Mouse (Mus musculus) frontal cortex, postnatal 36 days (tissue): ENCODE measurements around the gene Limd1.
A peak's percentile ranks its signal among the peaks of the same experiment; 100 is the strongest.

ENCODE experiments used
- DNase-seq, 2 experiments: peaks; one replicate each; pipeline ENCODE4 v3.0.0; 2022; ENCODE audit warnings: low spot score in 2 of 2

Gene Limd1

DNA sequence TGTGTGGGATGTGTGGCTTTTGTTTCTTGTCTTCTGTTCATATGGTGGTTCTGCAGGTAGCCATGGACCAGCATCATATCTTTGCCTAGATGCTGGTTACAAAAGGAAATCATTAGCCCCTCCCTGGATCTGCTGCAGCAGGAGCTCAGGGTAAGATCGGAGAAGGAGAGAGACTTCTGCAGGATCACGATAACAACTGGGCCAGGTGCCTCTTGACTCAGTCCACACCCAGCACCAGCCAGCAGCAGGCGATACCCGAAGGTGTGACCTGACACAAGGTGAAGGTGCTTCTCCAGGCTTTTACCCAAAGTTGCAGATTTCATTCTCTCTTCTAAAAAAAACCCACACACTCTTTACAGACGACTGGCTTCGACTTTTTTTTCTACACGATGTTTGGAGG lies 2.6 kb downstream of the Limd1 start:
- DNase-seq = no peak

DNA sequence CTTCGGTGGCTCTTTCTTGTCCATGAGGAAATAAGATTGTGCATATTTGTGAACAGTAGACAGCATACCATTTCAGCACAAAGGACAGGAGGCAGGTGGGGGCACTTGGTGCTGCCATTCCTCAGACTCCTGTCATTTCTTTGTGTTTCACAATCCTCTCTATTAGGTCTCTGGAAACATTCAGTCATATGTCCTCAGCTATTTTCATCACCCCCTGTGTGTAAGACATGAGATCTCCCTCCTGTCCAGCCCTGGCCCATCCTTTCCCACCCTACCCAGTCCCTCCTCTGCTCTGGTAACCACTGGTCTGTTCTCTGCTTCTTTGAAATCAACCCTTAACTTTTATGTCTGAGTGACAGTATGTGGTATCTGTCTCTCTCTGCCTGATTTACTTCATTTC lies 5.1 kb downstream of the Limd1 start:
- no peak for DNase-seq

DNA sequence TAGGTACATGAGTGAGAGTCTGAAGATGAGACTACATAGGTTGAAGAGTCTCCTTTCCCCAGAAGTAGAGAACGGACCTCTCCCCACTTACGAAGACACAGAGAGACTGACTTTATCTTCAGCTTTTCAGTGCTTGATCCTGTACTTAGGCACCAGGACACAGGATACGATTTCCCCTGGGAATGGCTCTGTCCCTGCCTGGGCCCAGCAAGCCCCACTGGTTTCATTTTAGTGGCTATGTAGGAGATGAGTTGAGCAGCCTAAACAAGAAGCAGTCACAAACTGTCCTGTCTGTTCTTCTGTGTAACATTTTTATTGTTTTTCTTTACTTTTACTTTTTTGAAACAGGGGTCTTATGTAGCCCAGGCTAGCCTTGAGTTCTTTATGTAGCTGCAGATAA lies 6.3 kb downstream of the Limd1 start:
- DNase-seq = no peak

DNA sequence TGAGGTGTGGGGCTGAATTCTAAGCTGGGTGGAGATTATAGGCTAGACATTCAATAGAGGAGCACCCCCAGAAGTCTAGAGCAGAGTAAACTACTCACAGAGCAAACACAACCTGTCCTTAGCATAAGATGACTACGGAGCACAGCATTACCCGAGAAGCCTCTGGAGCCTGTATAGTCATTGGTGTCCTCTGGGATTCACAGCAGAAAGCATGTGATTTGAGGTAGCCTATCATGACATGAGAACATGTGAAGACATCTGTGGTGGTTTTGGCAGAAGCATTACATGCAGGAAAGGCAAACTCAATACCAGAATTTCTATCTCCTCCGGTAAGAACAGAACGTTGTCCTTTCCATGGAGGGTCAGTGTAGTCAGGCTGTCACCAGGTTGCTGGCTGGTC lies 7.1 kb downstream of the Limd1 start:
- no peak for DNase-seq

DNA sequence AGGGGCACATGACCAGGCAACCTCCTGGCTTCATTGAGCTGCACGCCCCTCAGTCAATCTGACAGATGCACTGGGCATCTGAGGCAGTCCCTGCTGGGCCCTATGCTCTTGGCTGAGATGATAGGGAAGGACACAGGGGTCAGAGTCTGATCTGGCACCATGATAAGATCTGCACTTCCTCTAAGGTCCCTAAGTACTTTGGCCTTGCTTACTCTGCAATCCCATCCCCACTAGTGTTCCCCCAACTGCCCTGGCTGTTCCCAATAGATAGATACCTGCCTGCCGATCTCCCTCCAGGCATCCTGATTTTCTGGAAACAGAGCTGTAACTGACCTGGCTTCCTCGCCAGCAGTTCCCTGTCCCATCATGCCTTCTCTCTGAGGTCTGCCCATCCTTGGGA lies 8.1 kb downstream of the Limd1 start:
- no peak for DNase-seq

DNA sequence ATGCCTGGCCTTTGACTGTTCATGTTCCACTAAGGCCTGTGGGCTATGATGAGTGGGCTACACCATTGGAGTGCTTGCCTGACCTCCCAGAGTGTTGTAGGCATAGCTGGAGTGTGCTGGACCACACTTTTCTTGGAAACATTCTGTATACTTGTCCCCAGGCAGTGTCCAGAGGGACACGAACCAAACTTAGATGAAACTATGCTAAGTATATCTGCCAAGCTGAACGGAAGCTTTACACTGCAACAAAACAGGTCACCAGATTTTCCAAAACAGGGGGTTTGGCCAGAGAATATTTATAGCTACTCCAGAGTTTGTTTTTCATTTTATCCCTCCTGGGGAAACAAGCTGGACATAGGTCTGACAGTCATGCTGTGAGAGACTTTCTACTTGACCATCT lies 10.6 kb downstream of the Limd1 start:
- DNase-seq = no peak

DNA sequence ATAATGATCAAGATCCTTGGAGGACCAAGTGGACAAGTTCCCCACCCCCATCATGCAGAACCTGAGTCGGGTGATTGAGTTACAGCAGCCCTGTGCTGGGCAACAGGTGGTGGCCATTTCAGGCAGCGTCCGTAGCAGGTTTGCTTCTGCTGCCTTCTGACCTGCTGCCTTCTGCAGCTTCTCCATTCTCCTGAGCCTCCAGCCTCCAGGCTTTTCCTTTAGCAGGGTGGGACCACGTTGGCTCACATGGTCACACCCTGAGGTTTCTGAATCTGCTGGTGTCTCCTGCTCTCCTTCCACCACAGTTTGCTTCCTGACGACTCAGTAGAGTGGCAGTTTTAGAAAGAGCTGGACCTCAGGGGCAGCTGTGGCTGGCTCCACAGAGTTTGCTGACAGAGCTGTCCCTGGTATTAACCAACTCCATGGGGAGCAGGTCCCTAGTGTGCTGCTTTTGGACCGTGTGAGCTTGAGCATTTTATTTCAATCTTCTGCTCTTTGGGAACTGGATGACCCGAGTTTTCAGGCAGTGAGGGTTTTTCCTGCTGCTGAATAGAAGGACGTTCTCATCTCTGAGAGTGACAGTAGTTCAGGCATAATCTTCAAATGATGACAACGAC lies 11.3 kb downstream of the Limd1 start:
- DNase-seq = no peak

DNA sequence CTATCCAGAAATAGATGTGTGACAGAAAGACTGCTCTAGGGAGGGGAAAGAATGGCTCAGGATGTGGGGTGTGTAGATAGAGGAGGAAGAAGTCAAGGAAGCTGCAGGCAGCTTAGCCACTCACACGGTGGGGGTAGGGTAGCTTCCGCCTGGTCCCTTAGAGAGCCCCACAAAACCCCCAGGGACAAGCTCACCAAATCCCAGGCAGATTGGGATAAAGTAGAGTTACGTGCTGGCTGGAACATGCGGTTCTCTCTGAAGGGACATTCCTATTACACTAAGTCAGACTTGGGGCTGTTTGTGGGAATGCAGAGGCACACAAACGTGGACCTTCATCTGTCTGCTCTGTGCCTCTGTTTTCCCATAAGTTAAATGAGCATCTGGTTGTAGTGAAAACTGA lies 12.4 kb downstream of the Limd1 start:
- no peak for DNase-seq

DNA sequence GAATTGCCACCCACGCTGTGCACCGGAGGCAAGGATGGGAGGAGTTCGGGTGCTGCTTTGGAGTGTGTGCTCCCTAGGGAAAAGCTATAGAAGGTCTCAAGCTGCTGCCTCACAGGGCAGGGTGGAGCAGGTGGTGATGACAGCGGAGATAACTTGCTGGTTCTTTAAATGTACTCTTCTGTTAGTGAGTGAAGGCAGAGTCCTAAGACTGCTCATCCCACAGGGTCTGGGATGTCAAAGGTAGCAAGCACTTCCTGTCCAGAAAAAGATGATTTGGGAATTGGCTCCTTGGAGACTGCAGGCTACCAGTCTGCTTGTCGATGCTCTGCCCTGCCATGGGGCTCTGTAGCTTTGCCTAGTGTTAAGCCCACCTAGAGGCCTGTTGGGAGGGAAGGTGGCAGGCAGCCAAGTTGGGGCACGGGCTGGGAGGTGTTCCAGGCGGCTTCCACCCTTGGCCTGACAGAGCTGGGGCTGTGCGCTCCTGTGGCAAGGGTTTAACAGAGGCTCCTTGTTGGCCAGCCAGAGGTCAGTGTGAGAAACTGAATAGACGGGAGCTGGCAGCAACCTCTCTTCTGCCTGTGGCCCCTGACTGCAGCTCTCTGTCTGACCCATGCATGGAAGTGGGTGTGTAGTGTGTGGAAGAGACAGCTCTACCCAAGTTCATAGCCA lies 13.5 kb downstream of the Limd1 start:
- DNase-seq = peak in 1 of 2 experiments; percentile 62

DNA sequence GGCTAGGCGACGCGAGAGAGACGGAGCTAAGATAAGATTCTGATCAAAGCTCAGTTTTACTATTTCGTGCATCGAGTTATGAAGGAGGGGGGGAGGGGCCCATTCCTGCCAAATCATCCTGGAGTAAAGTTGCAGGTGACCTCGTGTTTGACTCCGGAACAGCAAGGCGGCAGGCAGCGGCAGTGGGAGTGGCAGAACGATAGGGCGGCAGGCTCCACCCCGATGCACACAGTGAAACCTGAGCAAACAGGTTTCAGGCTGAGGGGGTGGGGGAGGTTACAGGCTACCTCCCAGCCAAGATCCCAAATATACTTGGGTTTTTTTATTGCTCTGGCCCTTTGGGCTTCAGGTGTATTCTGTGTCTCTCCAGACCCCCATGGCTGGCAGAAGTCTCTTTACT lies 18.2 kb downstream of the Limd1 start:
- DNase-seq = no peak

DNA sequence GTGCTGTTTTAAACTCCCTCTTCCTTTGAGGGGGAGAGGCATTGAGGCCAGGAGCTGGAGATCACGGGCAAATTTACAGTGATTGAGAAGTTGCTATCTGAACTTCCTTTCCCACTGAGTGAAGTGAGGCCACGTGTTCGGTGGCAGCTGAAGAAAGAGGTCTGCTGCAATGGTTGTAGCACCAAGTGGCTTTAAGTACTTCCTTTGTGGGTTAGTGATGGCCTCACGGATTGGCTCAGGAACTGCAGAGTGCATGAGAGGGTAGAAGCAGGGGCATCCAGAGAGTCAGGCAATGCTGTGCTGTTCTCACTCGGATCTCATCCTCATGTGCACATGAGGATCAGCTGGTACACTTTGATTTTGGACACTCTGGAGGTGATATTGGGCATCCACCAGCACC lies 19.4 kb downstream of the Limd1 start:
- DNase-seq = no peak

DNA sequence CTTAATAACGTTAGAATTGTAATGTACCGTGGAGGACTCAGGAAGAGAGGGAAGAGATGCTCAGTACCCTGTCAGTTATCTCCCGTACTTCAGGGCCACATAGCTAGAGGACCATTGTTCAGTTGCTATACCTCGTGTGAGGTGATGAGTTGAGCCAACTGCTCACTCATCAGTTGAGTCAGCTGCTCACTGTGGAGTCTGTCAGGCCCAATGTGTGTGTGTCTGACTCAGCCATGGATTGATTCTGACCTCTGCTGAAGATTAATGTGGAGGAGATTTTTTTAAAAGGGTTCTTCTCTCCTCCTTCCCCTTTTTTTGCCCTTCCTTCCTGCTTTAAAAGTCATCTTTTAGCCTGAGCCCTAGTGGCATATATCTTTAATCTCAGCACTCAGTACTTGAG lies 22.0 kb downstream of the Limd1 start:
- no peak for DNase-seq

DNA sequence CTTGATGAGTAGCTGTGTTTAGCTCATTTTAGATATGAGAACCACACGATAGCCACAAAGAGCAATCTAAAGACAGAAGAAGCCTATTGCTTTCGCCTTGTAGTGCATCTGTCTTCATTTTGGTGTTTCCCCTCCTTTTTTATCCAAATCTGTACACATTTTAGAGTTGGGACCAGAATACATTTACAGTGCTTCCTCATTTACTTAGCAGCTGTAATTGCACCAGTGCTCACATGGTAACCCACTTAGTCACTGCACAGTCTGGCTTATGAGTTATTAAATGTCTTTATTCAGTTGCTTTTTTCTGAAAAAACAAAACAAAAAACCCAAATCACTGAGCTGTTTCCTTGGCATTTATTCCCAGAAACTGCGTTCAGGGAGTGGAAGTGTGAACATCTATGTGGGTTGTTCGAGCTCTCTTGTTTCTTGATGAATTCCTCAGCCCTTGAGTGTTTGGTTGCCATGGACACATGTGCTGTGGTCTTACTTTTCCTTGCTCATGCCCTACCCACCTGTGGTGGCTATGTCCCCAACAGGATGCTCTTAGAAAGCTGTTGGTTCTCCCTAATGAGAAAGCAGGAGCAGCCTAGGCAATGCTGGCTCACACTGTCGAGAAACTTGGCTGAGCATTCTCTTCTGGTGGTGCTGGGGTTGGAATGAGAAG lies 24.8 kb downstream of the Limd1 start:
- peak; percentile 66 to 72 for DNase-seq

DNA sequence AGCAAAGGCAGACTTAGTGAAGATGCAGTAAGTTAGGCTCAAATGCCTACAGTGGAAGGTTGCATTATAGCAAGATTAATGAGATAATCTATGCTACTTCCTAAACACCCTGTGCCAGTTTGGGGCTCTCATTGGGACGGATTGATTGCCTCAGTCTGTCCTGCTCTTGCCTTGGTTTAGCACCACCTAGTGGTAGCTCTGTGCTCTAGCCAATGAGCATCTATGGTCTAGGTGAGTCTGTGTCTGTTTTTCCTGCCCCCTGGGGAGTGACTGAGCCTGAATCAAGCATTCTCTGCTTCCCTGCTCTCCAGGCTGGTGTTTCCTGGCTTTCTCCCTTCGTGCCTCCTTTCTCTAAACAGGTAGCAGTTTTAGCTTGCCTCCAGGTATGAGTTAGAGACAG lies 25.8 kb downstream of the Limd1 start:
- peak in 1 of 2 experiments; percentile 51 for DNase-seq

DNA sequence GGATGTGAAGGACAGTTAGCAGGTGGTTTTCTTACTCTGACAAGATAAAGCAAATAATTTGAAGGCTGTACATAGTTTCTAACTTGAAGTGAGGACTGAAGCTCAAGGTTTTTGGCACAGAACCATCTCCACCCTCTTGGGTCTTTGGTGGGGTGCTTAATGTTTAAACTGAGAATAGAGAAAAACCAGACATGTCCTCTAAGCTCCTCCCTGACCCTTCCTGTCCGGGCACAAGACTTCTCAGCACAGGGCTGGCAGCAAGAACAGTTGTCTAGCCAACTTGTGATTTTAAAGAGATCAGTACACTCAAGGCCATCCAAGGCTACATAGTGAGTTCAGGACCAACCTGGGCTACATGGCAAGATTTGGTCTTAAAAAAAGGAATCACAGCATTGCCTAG lies 27.1 kb downstream of the Limd1 start:
- DNase-seq = no peak

DNA sequence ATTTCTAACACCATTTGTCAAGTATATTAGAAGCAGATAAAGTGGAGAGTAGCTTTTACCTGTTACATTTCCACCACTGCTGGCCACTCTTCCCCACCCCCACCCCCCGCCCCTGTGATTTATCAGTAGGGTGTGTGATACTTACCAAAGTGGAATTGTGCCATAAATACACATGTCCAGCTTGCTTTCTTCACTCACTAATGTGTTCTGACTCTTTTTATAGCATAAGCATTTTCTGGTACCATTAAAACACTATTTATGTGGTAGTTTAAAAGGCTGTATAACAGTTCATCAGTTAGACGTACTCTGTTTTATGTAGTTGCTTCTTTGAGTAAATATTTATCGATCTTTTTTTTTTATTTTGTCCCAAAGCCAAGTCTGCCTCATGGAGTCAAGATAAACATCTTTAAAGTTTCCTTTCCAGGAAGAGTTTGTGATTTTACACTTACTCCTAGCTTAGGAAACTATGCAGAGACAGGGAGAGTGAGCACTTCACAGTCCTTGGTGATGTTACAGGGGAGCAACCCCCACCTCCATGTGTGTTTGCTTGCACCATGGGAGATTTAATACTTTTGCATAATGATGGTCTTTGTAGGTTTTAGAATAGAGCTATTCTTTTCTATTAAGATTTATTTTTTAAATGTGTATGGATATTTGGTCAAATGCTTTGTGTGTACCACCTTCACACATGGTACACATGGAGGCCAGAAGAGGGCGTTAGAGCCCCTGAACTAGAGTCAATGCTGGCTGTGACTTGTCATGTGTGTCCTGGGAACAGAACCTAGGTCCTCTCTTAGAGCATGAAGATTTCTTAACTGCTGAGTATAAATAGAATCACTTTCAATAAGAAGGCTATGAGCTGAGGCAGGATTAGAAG lies 28.0 kb downstream of the Limd1 start:
- DNase-seq = no peak

DNA sequence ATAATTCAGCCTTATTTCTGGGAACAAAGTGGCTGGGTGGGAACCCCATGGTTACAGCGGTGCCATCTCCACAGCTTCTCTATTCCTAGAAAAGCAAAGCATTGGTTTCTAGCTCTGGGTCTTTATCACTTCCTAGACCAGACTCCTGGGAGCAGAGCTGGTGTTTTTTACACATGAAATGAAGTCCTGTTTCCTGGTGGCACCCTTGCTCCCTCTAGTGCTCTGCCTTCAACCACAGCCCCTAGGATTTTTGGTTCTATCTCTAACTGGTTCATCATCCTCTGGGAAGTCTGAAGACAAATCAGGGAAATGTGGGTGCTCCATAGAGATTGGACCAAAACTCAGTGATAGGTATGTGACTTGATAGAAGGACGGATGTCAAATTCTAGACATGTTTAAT lies 28.9 kb downstream of the Limd1 start:
- DNase-seq = no peak

DNA sequence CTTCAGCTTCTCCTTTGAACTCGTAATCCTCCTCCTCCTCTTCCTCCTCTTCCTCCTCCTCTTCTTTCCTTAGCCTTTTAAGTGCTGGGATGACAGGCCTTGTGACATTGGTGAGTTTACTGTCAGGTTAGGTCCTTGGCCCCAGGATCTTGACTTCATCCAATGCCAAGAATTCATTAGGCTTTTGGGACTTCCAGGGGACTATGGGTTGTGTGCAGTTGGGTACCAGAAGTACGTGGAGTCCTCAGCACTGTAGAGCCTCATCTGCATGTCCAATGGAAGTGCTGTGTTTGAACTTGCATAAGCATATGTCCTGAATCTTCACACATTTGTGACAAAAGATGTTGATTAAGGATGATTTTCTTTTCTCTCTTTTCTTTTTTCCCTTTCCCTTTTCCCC lies 30.5 kb downstream of the Limd1 start:
- no peak for DNase-seq

DNA sequence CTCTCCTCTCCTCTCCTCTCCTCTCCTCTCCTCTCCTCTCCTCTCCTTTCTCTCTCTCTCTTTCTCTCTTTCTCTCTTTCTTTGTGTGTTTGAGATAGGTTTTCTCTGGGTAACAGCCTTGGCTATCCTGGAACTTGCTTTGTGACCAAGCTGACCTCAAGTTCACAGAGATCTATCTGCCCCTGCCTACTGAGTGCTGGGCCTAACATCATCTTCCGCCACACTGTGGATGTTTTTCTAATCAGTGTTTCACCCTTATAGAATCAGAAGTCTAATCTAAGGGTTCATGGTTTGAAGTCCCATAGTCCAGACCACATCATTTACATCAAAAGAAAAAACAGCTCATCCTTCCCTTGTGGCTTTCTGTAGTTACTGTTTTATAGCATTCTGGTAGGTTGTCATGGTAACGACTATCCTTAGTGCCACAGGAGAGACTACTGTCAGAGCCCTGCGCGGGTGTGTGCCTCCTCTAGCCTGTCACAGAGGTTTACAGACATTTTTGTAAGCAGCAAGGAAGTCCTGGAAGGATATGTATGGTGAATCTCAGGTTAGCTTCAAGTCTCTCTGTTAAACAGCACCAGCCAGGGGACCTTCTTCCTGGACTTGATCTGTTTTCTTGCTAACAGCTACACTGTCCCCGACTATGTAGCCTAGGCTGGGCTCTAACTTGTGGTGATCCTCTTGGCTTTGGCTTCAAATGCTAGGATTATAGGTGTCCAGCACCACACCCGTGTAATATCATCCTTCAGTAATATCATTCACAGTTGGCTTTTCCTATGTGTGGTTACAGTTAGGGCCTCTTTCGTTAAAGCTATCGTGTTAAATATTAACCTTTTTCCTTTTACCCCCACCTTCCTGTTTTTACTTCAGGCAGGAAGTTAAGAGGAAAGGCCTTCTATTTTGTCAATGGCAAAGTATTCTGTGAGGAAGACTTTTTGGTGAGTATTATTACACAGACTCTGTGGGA lies 31.4 kb downstream of the Limd1 start:
- no peak for DNase-seq

DNA sequence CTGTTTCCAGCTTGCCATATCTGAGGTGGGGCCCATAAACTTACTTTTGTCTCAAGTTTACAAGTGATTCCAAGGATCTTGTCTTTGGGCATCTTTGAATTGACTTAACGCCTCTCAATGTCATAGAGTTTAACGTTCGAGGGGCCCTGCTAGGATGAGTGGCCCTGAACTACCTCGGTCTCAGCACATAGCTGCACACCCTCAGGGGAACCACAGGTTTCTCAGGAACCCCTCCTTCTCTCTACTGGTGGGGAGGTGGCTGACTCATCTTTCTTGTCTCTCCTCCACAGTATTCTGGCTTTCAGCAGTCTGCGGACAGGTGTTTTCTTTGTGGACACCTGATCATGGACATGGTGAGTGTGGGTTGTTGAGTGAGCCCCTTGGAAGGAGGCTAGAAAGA lies 32.4 kb downstream of the Limd1 start:
- no peak for DNase-seq

DNA sequence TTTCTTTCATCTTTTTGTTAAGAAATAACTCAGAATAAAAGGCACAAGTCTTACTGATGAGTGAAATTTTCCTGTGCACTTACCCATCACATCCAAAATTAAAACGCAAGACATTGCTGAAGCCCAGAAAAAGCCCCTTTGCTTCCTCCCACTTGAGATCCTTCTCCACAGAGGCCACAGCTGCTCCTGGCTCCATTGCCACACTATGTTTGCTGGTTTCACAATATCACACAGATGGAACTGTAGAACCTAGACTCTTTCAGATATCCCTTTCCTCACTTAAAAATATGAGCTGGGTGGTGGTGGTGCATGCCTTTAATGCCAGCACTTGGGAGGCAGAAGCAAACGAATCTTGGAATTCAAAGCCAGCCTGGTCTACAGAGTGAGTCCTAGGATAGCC lies 34.0 kb downstream of the Limd1 start:
- no peak for DNase-seq
